Mouse (Mus musculus) gastrocnemius, postnatal 36 days (tissue): ENCODE results near the gene Hnf1b. TPM values are rescaled to one million over a fixed set of nuclear protein-coding genes. Genes with fewer than 3 reads are reported as not detected.

Source experiments
- DNase-seq, 2 experiments: peaks; one replicate each; pipeline ENCODE4 v3.0.0; 2022
- intact Hi-C: fragments of 180-260 bp; cut with DNase I; formaldehyde crosslinking; loops from one replicate; pipeline ENCODE4 v1.15.1; 2025
- total RNA-seq, 2 experiments: library from RNA; stranded (reverse); gene quantifications; 2 replicates each; pipeline ENCODE4 v1.2.3; 2021

Gene Hnf1b
- total RNA-seq, 2 experiments from 2014 or later = not detected

GRCm38 (mm10) chr11:83852016-83852355, 2.1 kb downstream of the Hnf1b start:
- intact Hi-C loops = no loop called here
- DNase-seq = no peak

- intact Hi-C loops = no loop called here
- no peak for DNase-seq
These were observed 2.8 kb downstream of the Hnf1b start for GRCm38 (mm10) chr11:83852501-83853211.

- no peak for DNase-seq
- intact Hi-C loops = no loop called here
These were observed 3.4 kb downstream of the Hnf1b start for GRCm38 (mm10) chr11:83853221-83853792.

- intact Hi-C loops = no loop called here
- no peak for DNase-seq
These were observed 4.2 kb downstream of the Hnf1b start for GRCm38 (mm10) chr11:83854091-83854490.

- no peak for DNase-seq
- intact Hi-C loops = no loop called here
These were observed 4.8 kb downstream of the Hnf1b start for GRCm38 (mm10) chr11:83854707-83855106.

- intact Hi-C loops = no loop called here
- DNase-seq = no peak
These were observed 7.4 kb downstream of the Hnf1b start for GRCm38 (mm10) chr11:83857256-83857655.

- DNase-seq = no peak
- intact Hi-C loops = no loop called here
These were observed 15.4 kb downstream of the Hnf1b start for GRCm38 (mm10) chr11:83865286-83865685.

GRCm38 (mm10) chr11:83867571-83867970, 17.7 kb downstream of the Hnf1b start:
- intact Hi-C loops = no loop called here
- DNase-seq = no peak

GRCm38 (mm10) chr11:83869147-83869546, 19.3 kb downstream of the Hnf1b start:
- DNase-seq = no peak
- intact Hi-C loops = no loop called here

GRCm38 (mm10) chr11:83869686-83870085, 19.8 kb downstream of the Hnf1b start:
- intact Hi-C loops = no loop called here
- no peak for DNase-seq

- intact Hi-C loops = no loop called here
- no peak for DNase-seq
These were observed 22.1 kb downstream of the Hnf1b start for GRCm38 (mm10) chr11:83871780-83872554.

- DNase-seq = no peak
These were observed 23.6 kb downstream of the Hnf1b start for GRCm38 (mm10) chr11:83873509-83873908.

GRCm38 (mm10) chr11:83876630-83877029, 26.8 kb downstream of the Hnf1b start:
- no peak for DNase-seq
- intact Hi-C loops = no loop called here

More at GRCm38 (mm10) chr11:83873509-83873908, 23.6 kb downstream of the Hnf1b start:
- intact Hi-C loops = no loop called here

- no peak for DNase-seq
- intact Hi-C loops = no loop called here
These were observed 27.9 kb downstream of the Hnf1b start for GRCm38 (mm10) chr11:83877765-83878164.

- no peak for DNase-seq
- intact Hi-C loops = no loop called here
These were observed 28.6 kb downstream of the Hnf1b start for GRCm38 (mm10) chr11:83878417-83878952.

- DNase-seq = no peak
- intact Hi-C loops = no loop called here
These were observed 29.3 kb downstream of the Hnf1b start for GRCm38 (mm10) chr11:83879130-83879529.

- intact Hi-C loops = no loop called here
- no peak for DNase-seq
These were observed 31.6 kb downstream of the Hnf1b start for GRCm38 (mm10) chr11:83881438-83881837.

GRCm38 (mm10) chr11:83882552-83882951, 32.7 kb downstream of the Hnf1b start:
- intact Hi-C loops = no loop called here

GRCm38 (mm10) chr11:83883074-83883473, 33.2 kb downstream of the Hnf1b start:
- no peak for DNase-seq
- intact Hi-C loops = no loop called here

More at GRCm38 (mm10) chr11:83882552-83882951, 32.7 kb downstream of the Hnf1b start:
- no peak for DNase-seq

- no peak for DNase-seq
- intact Hi-C loops = no loop called here
These were observed 33.9 kb downstream of the Hnf1b start for GRCm38 (mm10) chr11:83883812-83884211.

- DNase-seq = no peak
- intact Hi-C loops = no loop called here
These were observed 35.3 kb downstream of the Hnf1b start for GRCm38 (mm10) chr11:83885175-83885574.
